14 mouse cellular contexts compared by ENCODE assay signal in the genomic region with DNA sequence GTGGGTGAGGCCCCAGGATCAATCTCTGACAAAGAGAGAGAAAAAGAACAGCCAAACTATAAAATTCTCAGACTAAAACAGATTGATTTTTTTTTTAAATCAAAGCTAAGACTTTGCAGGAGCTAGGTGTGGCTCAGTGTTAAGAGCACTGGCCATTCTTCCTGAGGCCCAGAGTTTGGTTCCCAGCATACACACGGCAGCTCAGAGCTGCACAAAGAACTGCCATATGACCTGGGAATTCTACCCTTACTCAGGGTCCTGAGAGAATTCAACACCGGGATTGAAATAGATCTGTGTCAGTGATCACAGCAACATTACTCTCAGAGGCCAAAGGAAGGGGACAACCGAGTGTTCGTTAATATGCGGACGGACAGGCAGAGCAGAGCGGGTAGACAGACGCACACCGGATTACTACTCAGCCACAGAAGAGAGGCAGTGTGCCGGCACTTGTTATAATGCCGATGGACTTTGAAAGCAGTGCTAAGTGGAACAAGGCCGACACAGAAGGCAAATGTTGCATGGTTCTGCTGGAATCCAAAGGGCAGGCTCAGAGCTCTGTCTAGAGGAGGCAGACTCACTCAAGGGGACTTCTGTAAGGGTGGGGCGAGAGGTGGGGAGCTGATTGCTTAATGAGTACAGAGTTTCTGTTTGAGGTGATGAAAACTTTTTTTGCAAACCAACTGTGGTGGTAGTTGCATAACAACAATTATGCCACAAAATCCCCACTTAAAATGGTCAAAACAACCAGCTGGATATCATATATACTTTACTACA. TPM values are rescaled to one million over a fixed set of nuclear protein-coding genes. Genes with fewer than 3 reads are reported as not detected.
DNase-seq lines count a peak whose midpoint lies in the region; ATAC-seq and TF ChIP-seq lines count a peak whose summit lies in the region.
"Had no signal": no experiment of that assay in that cellular context is flagged by ENCODE, and none has a peak within 500 bp of the region (broad histone marks: within the 10 kb centered on the region; RNA-seq: fewer than 3 reads in every experiment).

No protein-coding gene starts in this region.

- H3K27ac ChIP-seq in embryonic facial prominence, embryonic 14.5 days (replicated peaks; ENCODE audit: low read depth, low read length) = no peak overlapping the region
- no peak overlapping the region for H3K27ac ChIP-seq in embryonic facial prominence, embryonic 10.5 days (replicated peaks)
- peak overlapping the region; percentile 92 for H3K27ac ChIP-seq in kidney, adult 2 months (ENCODE audit: insufficient read depth, low read depth, low read length)
- no peak overlapping the region for H3K27ac ChIP-seq in liver, embryonic 12.5 days
- H3K27ac ChIP-seq: heart, adult 2 months had no signal

- no peak for TF ChIP-seq CTCF in kidney, adult 2 months (conservative IDR thresholded peaks at IDR 0.05; ENCODE audit: insufficient read depth, insufficient read length, low read depth, low read length)

- H3K4me2 ChIP-seq in embryonic facial prominence, embryonic 14.5 days (ENCODE audit: low read depth, low read length) = no peak overlapping the region
- no peak overlapping the region for H3K4me2 ChIP-seq in liver, embryonic 12.5 days

- H3K4me3 ChIP-seq in embryonic facial prominence, embryonic 14.5 days (ENCODE audit: low read depth, low read length) = no peak overlapping the region
- H3K4me3 ChIP-seq in embryonic facial prominence, embryonic 10.5 days = no peak overlapping the region
- no peak overlapping the region for H3K4me3 ChIP-seq in kidney, adult 2 months (ENCODE audit: insufficient read depth, low read depth, low read length)
- no peak overlapping the region for H3K4me3 ChIP-seq in liver, embryonic 12.5 days
- H3K4me3 ChIP-seq: erythroblast, embryonic 14.5 days; heart, adult 2 months had no signal

- TF ChIP-seq POLR2A in kidney, adult 2 months (IDR thresholded peaks at IDR 0.05; ENCODE audit: low read depth, low read length) = no peak

- H3K9me3 ChIP-seq in embryonic facial prominence, embryonic 14.5 days (ENCODE audit: control insufficient read depth, low read length) = no peaks in the 10 kb centered on the region
- no peaks in the 10 kb centered on the region; the same call in 1 of the 2 replicates for H3K9me3 ChIP-seq in embryonic facial prominence, embryonic 10.5 days
- H3K9me3 ChIP-seq in liver, embryonic 12.5 days (replicated peaks) = no peaks in the 10 kb centered on the region

- no peaks in the 10 kb centered on the region for H3K36me3 ChIP-seq in embryonic facial prominence, embryonic 14.5 days (ENCODE audit: control insufficient read depth, insufficient read depth, low read length)
- H3K36me3 ChIP-seq in embryonic facial prominence, embryonic 10.5 days (replicated peaks) = no peaks in the 10 kb centered on the region
- H3K36me3 ChIP-seq in kidney, adult 2 months (ENCODE audit: control insufficient read depth, insufficient read depth, low read length) = no peaks in the 10 kb centered on the region
- H3K36me3 ChIP-seq in liver, embryonic 12.5 days = no peaks in the 10 kb centered on the region

- peak; percentile 55; the same call in 1 of the 2 replicates for ATAC-seq in embryonic facial prominence, embryonic 14.5 days (ENCODE audit: low read depth)
- peak; percentile 54; the same call in 1 of the 2 replicates for ATAC-seq in liver, embryonic 12.5 days
- peak; percentile 87 for ATAC-seq in megakaryocyte progenitor cell, adult 5-6 weeks (replicated peaks; ENCODE audit: poor library complexity)

- no peak overlapping the region for H3K9ac ChIP-seq in embryonic facial prominence, embryonic 14.5 days (ENCODE audit: low read depth, low read length)
- H3K9ac ChIP-seq in liver, embryonic 12.5 days = no peak overlapping the region

- H3K4me1 ChIP-seq in embryonic facial prominence, embryonic 14.5 days (ENCODE audit: control insufficient read depth, insufficient read depth, low read length) = no peaks in the 10 kb centered on the region
- 0 out of 2 replicates have a peak, but pooled peaks cover 5% of the 10 kb centered on the region for H3K4me1 ChIP-seq in embryonic facial prominence, embryonic 10.5 days
- peaks cover 12% of the 10 kb centered on the region; the same call in 1 of the 2 replicates for H3K4me1 ChIP-seq in kidney, adult 2 months (ENCODE audit: control insufficient read depth, insufficient read depth, low read length)
- peaks cover 6% of the 10 kb centered on the region; the same call in 1 of the 2 replicates for H3K4me1 ChIP-seq in liver, embryonic 12.5 days

- no peaks in the 10 kb centered on the region for H3K27me3 ChIP-seq in embryonic facial prominence, embryonic 14.5 days (replicated peaks; ENCODE audit: control insufficient read depth, insufficient read depth, low read length)
- no peaks in the 10 kb centered on the region for H3K27me3 ChIP-seq in embryonic facial prominence, embryonic 10.5 days (replicated peaks; ENCODE audit: low read depth, poor library complexity, severe bottlenecking)
- H3K27me3 ChIP-seq in kidney, adult 2 months (replicated peaks; ENCODE audit: control insufficient read depth, insufficient read depth, low read length) = no peaks in the 10 kb centered on the region
- H3K27me3 ChIP-seq in liver, embryonic 12.5 days (replicated peaks) = no peaks in the 10 kb centered on the region

- WGBS in embryonic facial prominence, embryonic 14.5 days = 65% methylated on average over 13 of the region's 13 CpGs
- 76% methylated on average over 13 of the region's 13 CpGs for WGBS in embryonic facial prominence, embryonic 10.5 days
- WGBS in kidney, adult 2 months = 49% methylated on average over 13 of the region's 13 CpGs
- 77% methylated on average over 13 of the region's 13 CpGs for WGBS in liver, embryonic 12.5 days (ENCODE audit: insufficient replicate concordance)

- DNase-seq in embryonic facial prominence, embryonic 14.5 days (ENCODE audit: low spot score) = no peak
- DNase-seq in embryonic facial prominence, embryonic 10.5 days (ENCODE audit: low spot score) = no peak
- DNase-seq in kidney, adult 2 months = peak; percentile 90
- DNase-seq in right cerebral cortex, postnatal 10 days (ENCODE audit: low spot score in 2 of 2) = no peak
- DNase-seq in spleen, adult 12 weeks (ENCODE audit: low spot score) = no peak
- DNase-seq in layer of hippocampus, adult 9-11 months = no peak
- DNase-seq: cerebellum, adult 18-20 months; heart, adult 2 months; heart, postnatal 14 days; layer of hippocampus, postnatal 36 days; right cerebral cortex, postnatal 4 days had no signal

RNA-seq across cellular contexts. Expression of gene Slc26a8, which starts 7.5 kb away (rescaled TPM):
- 0.58 and 0.90 TPM in 2 replicates for polyA plus RNA-seq in embryonic facial prominence, embryonic 14.5 days (2014; fragmentation: Nextera tagmentation; extraction: Ambion mirVana)
- polyA plus RNA-seq in embryonic facial prominence, embryonic 10.5 days (2016; fragmentation: Nextera tagmentation; extraction: Ambion mirVana) = 0.21 and 0.77 TPM in 2 replicates
- polyA plus RNA-seq in kidney, adult 2 months (2012; rRNA removed) = 0.86 and 0.91 TPM in 2 replicates
- polyA plus RNA-seq in liver, embryonic 12.5 days (2016; fragmentation: Nextera tagmentation; extraction: Ambion mirVana) = 0.41 and 0.48 TPM in 2 replicates
- 1.3 and 3.0 TPM in 2 replicates for total RNA-seq in megakaryocyte progenitor cell, adult 5-6 weeks (2015)
- total RNA-seq in megakaryocyte progenitor cell, adult 5-6 weeks (2017) = 0.21 and 1.5 TPM in 2 replicates

RNA-seq across cellular contexts. Expression of gene Mapk14, which starts 8.6 kb away (rescaled TPM):
- 51.8 and 52.8 TPM in 2 replicates for polyA plus RNA-seq in embryonic facial prominence, embryonic 14.5 days (2014; fragmentation: Nextera tagmentation; extraction: Ambion mirVana)
- 48.1 and 50.7 TPM in 2 replicates for polyA plus RNA-seq in embryonic facial prominence, embryonic 10.5 days (2016; fragmentation: Nextera tagmentation; extraction: Ambion mirVana)
- polyA plus RNA-seq in kidney, adult 2 months (2012; rRNA removed) = 92.2 and 97.3 TPM in 2 replicates
- polyA plus RNA-seq in liver, embryonic 12.5 days (2016; fragmentation: Nextera tagmentation; extraction: Ambion mirVana) = 53.4 and 55.7 TPM in 2 replicates
- total RNA-seq in megakaryocyte progenitor cell, adult 5-6 weeks (2015) = 111 TPM in 2 replicates
- 100 and 110 TPM in 2 replicates for total RNA-seq in megakaryocyte progenitor cell, adult 5-6 weeks (2017)

RNA-seq across cellular contexts. Expression of gene AC170998.1, which starts 43.4 kb away (rescaled TPM):
- 1.5 and 2.1 TPM in 2 replicates for polyA plus RNA-seq in embryonic facial prominence, embryonic 14.5 days (2014; fragmentation: Nextera tagmentation; extraction: Ambion mirVana)
- polyA plus RNA-seq in embryonic facial prominence, embryonic 10.5 days (2016; fragmentation: Nextera tagmentation; extraction: Ambion mirVana) = 3.3 and 3.6 TPM in 2 replicates
- polyA plus RNA-seq in kidney, adult 2 months (2012; rRNA removed) = 0.63 and 0.94 TPM in 2 replicates
- polyA plus RNA-seq in liver, embryonic 12.5 days (2016; fragmentation: Nextera tagmentation; extraction: Ambion mirVana) = 2.5 and 3.1 TPM in 2 replicates
- total RNA-seq in megakaryocyte progenitor cell, adult 5-6 weeks (2015) = 4.3 and 6.5 TPM in 2 replicates
- total RNA-seq in megakaryocyte progenitor cell, adult 5-6 weeks (2017) = 1.1 and 5.1 TPM in 2 replicates
- polyA plus RNA-seq: erythroblast, embryonic 14.5 days had no signal

RNA-seq across cellular contexts. Expression of gene Srpk1, which starts 60.0 kb away (rescaled TPM):
- polyA plus RNA-seq in embryonic facial prominence, embryonic 14.5 days (2014; fragmentation: Nextera tagmentation; extraction: Ambion mirVana) = 89.1 and 92.4 TPM in 2 replicates
- 130 and 133 TPM in 2 replicates for polyA plus RNA-seq in embryonic facial prominence, embryonic 10.5 days (2016; fragmentation: Nextera tagmentation; extraction: Ambion mirVana)
- 21.5 and 21.6 TPM in 2 replicates for polyA plus RNA-seq in kidney, adult 2 months (2012; rRNA removed)
- 61.1 and 61.5 TPM in 2 replicates for polyA plus RNA-seq in liver, embryonic 12.5 days (2016; fragmentation: Nextera tagmentation; extraction: Ambion mirVana)
- 129 and 131 TPM in 2 replicates for total RNA-seq in megakaryocyte progenitor cell, adult 5-6 weeks (2015)
- total RNA-seq in megakaryocyte progenitor cell, adult 5-6 weeks (2017) = 134 and 140 TPM in 2 replicates
